Mouse (Mus musculus): ENCODE results near the gene Prnd.

Prnd gene

DNA sequence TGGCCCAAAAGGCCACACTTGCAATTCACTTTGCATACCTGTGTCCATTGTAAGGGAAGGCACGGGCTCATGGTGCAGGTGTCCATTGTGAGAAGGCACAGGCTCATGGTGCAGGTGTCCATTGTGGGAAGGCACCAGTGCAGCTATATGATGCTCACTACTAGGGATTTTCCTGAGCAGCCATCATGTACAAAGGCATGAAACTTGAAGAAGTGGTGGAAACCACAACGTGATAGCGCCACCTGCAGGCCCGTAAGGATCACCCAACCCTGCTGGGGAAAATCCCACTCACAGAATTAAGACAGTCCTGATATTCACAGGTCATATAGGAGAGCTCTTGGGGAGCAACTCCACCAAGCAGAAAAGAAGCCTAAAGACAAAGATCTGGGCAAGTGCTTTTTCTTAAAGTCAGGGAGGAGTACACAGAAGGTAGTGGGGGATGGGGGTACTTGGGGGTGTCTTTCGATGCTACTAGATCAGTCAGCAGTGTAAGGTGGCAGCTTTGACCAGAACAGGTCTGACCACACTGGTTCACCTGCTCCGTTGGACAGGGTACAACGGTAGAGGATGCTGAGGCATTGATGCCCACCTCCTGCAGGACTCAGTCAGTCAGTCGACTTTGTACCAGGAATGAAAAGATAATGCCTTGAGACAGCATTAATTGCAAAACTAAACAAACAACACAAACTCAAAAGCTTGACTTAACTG lies 11.1 kb upstream of the Prnd start:
- peak; percentile 42 for DNase-seq (ENCODE audit: extremely low spot score, low spot score)

DNA sequence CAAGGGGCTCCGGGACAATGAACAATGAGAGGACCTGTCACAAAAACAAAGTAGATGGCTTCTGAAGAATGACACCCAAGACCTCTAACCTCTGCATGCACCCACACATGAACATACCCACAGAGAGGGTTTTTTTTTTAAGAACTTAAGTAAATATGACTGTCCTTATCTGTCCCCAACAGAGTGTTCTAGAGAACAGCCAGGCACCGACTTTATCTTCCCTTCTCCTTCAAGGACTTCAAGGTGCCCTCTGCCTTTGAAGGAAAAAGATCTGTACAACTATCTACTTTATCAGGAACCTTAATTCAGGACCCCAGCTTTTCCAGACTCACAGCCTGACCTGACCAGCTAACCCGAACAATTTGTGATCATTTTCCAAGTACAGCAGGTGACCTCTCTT lies 10.2 kb upstream of the Prnd start:
- no peak for DNase-seq (ENCODE audit: extremely low spot score, low spot score)

DNA sequence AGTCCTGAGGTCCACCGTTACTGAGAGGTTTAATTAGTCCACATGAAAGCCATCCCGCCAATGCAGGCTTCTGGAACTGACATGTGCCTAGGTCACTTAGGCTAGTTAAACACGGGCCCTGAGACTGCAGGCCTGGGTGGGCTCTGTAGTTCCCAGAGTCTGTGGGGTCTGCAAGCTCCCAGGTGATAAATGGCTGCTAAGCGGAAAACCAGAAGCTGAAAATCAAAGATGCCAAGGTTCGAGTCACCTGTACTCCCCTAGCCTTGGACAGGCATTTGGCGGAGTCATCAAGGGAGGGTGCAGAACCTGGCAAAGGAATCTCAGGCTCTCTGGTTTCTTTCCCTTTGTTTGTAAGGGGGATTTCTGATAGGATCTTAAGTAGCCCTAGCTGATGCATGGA lies 9.2 kb upstream of the Prnd start:
- no peak for DNase-seq (ENCODE audit: extremely low spot score, low spot score)

DNA sequence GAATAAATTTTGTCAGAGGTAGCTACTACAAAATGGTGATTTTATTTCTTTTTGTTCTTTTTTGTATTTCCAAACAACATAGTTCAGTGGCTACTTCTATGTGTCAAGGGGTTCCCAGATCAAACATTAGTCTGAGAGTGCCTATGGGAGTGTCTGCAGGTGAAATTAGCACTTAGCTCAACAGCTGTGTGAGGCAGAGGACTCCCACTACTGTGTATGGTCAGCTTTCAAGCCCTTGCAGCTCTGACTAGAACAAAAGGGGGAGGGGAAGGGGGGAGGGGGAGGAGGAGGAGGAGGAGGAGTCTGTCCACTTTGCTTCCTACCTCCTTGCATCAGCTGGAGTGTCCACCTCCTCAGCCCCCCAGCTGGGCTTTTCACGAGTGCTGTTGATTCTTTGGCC lies 6.3 kb upstream of the Prnd start:
- no peak for DNase-seq (ENCODE audit: extremely low spot score, low spot score)

DNA sequence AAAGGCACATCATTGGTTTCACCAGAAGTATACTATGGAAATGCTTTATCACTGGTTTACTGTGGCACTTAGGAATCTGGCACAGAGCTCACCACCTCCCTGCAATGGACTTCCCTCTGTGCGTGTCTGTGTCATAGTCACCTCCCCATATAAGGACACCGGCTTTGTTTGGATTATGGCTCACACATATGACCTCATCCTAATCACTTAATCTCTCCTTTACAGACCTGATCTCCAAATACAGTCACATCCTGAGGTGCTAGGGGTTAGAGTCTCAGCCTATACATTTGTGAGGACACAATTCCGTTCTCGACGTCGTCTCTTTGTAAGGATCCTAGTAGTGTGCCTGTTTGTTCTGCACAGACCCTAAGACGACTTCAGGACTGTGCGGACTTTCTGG lies 5.4 kb upstream of the Prnd start:
- no peak for DNase-seq (ENCODE audit: extremely low spot score, low spot score)

DNA sequence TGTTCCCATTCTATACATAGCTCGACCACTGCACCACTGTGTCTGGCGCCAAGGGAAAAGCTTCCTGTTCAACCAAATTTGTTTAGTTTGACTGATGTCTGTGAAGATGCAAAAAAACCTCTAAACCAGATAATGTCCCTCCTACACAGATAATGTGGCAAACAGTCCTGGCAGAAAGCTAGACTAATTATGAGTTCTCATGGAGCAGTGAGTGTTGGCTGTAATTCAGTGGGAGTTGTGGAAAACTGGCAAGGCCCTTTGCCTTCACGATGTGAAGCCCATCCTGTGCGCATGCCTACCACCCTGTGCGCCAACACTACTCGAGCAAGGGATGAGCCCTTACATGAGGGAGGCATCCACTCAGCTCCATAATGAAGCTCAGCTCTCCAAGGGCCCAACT lies 4.9 kb upstream of the Prnd start:
- no peak for DNase-seq (ENCODE audit: extremely low spot score, low spot score)

DNA sequence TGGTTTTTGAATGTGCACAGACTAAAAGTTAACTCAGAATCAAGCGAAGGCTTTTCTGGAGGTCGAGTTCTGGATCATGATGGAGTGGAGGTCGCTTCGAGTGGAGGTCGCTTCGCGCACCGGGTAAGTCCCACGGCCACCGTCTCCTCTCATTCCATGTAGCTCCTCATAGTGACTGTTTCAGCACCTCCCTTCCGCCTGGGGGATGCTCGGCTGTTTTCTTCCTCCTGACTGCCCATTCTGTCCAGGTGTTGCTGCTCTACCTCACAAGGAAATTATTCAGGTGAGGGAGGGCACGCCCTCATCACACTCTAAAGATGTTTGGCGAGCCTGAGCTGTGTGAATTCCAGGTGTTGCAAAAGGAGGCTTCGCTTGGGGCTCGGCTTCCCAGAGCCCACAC lies 4.3 kb upstream of the Prnd start:
- no peak for DNase-seq (ENCODE audit: extremely low spot score, low spot score)

DNA sequence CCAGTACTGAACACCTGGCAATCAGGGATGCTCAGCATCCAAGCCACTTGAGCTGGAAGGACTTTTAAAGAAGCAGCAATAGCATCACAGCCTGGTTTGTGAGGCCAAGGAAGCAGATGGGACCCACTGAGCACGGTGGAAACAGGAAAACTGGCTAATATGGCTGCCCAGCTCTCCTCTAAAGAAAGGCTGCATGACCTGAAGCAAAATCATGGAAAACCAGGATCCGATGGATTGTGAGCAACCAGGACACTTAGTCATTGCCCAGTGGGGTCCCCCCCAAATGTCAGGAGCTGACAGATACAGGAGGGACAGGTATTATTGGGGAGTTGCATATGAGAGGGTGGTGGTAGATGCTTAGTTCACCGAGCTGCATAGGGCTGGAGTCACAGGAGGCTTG lies 2.5 kb upstream of the Prnd start:
- DNase-seq (ENCODE audit: extremely low spot score, low spot score) = no peak

DNA sequence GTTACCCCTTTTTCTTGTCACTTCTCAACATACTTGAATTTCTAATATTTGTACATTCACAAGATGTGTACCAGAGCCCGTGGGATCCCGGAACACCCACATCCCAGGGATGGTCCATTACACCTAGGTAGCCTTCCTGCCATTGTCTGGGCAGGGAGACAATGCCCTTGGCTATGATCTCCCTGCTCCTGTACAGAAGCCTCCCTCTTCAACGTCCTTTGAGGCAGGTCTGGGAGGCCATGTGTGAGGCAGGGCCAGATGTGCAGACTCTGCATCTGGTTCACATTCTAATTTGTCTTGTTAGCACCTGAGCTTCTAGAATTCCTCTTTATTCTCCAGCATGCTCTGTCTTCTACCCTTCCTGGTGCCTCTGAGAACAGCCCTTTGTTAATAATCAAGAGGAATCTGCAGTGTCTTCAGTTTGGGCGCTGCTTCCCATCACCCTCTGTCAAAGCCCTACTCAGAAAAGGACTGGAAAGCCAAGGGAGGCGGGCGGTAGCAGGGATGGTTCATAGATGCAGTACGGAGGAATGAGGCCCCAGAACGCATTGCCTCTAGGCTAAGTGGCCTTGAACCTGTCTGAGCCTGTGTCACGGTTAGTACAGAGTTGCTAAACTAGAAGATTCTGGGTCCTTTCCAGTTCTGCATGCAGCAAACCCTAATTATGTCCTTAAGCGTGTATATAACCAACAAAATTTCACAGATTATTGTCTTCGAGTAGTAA lies 1.6 kb upstream of the Prnd start:
- DNase-seq (ENCODE audit: extremely low spot score, low spot score) = no peak

DNA sequence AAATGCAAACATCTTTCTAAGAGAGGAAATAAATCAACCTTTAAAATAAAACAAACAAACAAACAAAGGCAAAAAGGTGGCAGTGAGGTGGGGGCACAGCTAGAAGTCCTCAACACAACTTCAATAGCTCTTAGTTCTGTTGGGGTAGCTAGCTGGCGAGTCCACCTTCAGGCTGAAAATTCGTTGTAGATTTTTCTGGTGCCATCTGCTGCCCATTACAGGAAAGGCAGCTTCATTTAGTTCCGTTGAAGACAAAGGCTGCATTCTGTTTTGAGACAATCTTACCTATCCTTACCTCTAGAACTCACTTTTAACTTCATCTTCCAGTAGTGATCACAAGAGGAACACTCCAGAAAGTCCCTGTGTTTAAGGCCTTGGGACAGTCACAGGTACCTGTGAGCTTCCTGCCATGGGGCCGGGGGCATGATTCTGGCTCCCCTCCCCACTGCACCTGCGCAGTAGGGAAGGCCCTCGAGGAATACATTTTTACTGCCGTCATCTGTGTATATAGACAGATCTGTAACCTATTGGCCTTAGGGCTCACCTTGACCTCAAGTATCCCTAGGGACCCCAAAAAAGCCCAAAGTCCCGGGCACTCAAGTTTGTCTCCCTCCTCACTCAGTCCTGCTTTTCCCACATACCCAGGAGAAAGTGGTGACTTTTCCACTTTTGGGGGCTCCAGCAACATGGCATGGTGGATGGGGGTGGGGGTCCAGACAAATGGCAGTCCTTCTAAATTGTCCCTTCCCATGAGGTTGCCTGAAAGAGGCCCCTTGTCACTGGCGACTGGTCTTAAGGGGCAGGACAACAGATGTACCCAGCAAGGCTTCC lies 679 bp upstream of the Prnd start:
- DNase-seq (ENCODE audit: extremely low spot score, low spot score) = peak; percentile 33

DNA sequence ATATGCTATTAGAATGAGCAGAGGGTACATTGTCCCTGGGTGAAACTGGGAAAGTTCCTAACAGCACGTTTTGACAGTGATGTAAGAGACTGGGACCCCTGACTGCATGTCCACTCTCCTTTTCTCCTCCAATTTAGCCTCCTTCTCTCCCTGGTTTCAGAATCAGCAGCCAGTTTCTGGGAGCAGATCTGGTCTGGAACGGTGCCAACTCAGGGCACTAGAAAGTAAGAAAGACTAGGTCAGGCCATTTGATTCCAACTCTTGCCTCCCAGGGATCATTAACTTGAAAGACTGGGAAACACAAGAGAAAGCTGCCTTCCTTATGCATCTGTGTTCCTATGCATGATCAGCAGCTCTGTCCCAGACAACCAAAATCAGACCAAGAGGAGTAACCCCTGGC lies 1.8 kb downstream of the Prnd start:
- no peak for DNase-seq (ENCODE audit: extremely low spot score, low spot score)

DNA sequence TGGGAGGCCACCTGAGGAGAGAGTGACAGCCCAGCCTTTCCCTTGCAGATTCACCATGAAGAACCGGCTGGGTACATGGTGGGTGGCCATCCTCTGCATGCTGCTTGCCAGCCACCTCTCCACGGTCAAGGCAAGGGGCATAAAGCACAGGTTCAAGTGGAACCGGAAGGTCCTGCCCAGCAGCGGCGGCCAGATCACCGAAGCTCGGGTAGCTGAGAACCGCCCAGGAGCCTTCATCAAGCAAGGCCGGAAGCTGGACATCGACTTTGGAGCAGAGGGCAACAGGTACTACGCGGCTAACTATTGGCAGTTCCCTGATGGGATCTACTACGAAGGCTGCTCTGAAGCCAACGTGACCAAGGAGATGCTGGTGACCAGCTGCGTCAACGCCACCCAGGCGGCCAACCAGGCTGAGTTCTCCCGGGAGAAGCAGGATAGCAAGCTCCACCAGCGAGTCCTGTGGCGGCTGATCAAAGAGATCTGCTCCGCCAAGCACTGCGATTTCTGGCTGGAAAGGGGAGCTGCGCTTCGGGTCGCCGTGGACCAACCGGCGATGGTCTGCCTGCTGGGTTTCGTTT lies 2.4 kb downstream of the Prnd start:
- DNase-seq (ENCODE audit: extremely low spot score, low spot score) = peak; percentile 36

DNA sequence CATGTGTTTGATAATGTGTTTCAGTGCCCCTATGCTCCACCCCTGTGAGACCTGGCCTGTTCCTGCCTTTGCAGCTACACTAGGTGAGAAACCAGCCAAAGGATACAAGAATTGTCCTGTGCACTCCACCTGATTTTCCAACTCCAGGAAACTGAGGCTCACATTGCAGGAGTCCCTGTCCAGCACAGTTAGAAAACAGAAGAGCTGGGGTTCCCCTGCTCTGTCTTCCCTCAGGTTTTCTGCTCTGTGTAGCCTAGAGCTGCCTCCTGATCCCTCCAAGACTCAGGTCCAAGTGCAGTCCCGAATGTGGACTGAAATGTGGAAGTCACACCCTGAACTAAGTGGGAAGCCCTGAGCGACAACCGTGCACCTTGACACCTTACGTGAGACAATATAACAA lies 3.0 kb downstream of the Prnd start:
- no peak for DNase-seq (ENCODE audit: extremely low spot score, low spot score)

DNA sequence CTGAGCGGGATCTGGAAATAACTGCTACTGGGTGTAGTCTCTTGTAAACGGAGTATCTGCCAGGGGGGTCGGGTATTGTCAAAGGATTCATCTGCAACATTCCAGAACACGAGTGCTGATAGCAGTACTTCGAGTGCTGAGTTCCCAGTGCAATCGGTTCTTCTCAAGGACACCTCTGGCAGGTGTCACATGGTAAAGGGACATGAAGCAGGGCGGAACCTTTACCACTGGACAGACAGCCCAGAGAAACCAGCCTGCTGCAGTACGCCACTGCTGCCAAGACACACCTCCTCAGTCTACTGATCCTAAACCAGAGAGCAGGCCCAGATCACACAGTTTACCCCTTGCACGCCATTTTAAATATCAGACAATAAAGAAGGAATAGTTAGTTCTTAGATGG lies 4.2 kb downstream of the Prnd start:
- DNase-seq (ENCODE audit: extremely low spot score, low spot score) = no peak

DNA sequence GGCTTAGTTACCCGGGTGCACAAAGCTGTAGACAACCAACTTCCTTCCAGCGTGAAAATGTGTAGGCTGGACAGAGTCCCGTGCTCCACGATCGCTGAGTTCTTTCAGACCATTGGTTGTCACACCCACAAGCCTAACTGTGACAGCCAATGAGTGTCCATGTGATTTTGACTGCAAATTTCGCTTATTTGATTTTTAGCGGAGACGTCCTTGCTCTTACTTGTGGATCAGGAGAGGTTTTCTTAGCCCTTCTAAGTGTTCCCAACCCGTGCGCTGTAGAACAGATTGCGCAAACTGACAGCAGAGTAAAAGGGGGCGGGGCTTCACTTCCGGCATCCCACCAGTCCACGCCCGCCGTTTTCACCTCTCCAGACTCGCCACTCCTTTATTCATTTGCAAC lies 4.6 kb downstream of the Prnd start:
- peak; percentile 46 for DNase-seq (ENCODE audit: extremely low spot score, low spot score)

DNA sequence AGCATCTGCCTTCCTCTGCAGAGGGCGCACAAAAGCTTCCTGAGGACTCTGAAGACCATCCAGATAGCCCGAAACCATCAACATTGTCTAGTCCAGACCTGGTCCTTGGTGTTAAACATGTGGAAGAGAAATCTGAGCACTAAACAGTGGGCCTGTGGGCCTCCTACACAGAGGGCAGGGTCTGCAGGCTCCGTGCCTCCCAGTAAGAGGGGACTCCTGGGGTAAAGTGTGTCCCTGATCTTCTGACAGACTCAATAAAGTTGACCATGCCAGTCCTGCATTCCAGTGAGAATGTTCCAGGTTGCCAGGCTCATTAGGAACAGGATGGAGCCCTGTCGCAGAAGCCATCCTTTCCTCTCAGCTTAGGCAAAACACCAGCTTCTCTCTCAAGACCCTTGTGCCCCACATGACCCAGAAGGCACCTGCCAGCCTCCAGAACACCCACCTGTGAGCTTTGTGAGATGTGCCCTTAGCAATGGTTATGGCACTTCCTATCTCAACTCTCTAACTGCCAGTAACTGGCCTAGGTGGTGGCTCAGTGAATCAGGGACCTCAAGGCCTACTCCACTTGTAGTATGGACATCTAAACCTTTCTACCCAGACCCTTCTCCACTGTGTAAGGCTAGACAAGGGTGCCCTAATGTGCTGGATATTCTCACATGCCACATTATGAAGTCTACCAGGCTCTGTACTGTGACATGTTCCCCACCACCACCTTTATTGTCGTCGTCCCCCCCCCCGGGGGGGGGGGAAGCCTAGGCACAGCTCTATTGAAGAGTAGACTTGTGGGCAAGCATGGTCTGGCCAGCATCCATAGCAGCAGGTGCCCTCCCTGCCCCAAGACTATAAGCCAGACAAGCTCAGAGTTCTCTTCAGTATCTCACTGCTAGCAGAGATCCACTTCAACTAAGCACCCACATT lies 5.9 kb downstream of the Prnd start:
- DNase-seq (ENCODE audit: extremely low spot score, low spot score) = no peak

DNA sequence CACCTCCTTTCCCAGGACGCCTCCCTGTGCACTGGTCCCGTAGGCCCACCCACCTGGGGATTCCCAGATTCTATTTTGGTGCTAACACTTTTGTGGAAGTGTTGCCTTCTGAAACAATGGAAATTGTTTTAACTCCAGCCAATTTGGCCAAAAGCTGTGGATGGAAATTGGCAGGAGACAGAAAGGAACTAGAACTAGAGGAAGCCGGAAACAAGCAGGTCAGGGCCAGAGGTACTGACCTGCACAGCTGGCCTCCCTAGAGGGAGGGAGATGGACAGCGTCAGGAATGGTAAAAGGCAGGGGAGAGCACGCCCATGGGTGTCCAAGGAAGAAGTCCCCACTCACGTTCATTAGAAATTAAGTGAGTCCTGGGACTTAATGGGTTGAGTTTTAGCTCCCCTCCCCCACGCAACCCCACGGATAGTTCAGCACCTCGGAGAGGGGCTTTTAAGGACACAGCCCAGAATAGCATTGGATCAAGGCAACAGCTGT lies 7.1 kb downstream of the Prnd start:
- peak; percentile 35 for DNase-seq (ENCODE audit: extremely low spot score, low spot score)

DNA sequence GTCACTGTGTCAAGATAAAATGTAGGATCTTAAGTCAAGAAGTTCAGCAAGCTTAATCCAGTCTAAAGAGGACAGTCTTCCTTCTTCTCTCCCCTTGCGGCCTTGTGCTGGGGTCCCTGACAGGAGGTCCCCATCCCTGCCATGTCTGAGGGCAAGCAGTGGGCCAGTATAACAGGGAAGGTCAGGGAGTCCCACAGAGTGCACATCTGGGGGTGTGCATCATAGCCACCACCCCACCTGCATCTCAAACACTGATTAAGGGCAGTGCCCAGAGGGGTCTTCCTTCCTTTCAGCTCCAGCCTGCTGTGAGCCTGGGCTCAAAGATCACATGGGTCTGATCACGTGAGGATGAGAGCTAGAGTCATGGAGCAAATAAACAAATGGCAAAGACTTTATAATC lies 11.0 kb downstream of the Prnd start:
- DNase-seq (ENCODE audit: extremely low spot score, low spot score) = no peak

DNA sequence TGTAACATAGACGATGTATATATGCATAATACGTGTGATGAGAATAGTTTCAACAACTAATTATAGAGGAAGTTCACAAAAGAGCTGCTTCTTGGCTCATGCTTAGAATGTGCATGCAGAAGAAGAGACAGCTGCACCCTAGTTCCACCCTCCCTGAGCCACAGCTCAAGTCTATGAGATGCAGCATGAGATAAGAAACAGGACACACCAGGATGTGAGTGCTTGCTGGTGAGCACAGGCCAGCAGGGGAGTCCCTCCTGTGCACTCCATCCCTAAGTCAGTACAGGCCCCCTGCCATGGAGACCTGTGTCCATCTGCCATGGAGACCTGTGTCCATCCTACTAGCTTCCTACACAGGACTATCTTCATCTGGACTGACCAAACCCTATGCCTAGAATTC lies 19.9 kb downstream of the Prnd start:
- DNase-seq (ENCODE audit: extremely low spot score, low spot score) = no peak

DNA sequence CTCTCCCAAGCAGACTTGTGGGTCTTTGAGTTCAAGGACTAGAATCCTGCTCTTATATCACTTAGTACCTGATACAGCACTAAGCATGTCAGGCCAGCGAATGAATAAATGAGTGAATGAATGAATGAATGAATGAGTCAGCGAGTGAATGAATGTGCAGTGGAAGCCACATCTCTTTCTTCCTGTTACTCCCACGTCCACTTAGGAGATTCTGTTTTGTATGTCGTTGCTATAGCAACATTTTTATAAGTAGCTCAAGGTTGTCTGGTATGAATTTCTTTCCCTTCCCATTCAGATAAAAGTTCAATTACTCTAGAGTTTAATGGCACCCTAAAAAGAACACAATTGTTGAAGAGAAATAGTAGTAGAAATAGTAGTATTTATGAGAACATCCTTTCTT lies 20.4 kb downstream of the Prnd start:
- DNase-seq (ENCODE audit: extremely low spot score, low spot score) = no peak

DNA sequence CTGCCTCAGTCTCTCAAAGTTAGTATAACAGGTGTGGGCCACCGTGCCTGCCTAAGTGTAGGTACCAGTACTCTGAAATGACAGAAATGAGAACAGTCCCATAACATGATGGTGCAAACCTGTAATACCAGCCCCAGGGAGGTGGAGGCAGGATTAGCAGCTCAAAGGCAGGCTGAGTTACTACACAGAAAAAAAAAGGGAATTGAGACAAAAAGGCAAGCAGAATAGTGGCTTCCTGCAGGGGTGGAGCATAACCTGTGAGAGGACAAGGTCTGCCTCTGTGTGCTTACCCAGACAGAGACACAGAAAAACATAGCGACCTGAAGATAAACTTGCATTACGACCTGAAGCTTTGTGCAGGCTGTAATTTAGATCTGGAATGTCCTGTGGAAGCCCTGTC lies 26.0 kb downstream of the Prnd start:
- DNase-seq (ENCODE audit: extremely low spot score, low spot score) = no peak

All from neural tube, embryonic 10.5 days (tissue).